Mouse (Mus musculus) G1E (cell line): ENCODE data around the gene Card10.

Source experiments
- CTCF ChIP-seq: IDR thresholded peaks from 2 replicates; pipeline ENCODE4 v1.5.1; 2012; ENCODE audit warnings: low read depth, low read length, inconsistent platforms, mixed read lengths
- GATA1 ChIP-seq: IDR thresholded peaks from 2 replicates; pipeline ENCODE4 v1.6.1; 2012; ENCODE audit warnings: borderline replicate concordance, low read length, inconsistent platforms, mixed read lengths
- POLR2AphosphoS5 ChIP-seq: IDR thresholded peaks from 2 replicates; pipeline ENCODE4 v1.6.1; 2012; ENCODE audit warnings: low read depth, low read length, inconsistent platforms; ENCODE audit not compliant: insufficient replicate concordance

- TF ChIP-seq CTCF (no peak), GATA1 (no peak), POLR2AphosphoS5 (no peak)
These were observed 43.5 kb upstream of the Card10 start for GRCm38 (mm10) chr15:78846352-78846751.
